Mouse (Mus musculus) embryonic facial prominence, embryonic 12.5 days (tissue): ENCODE results near the gene Nlrp6. TPM values are rescaled to one million over a fixed set of nuclear protein-coding genes. Genes with fewer than 3 reads are reported as not detected.
A peak's percentile ranks its signal among the peaks of the same experiment; 100 is the strongest.

Experiments used
- ATAC-seq: fragments of 200-750 bp; cut with Nextera tagmentation; 2 replicates; pipeline ENCODE4 v1.8.0; 2017; ENCODE audit not compliant: insufficient number of reproducible peaks, insufficient read depth, low FRiP score, low TSS enrichment
- H3K27ac ChIP-seq: fragments of 300-500 bp; sonication (generic); 2 replicates; pipeline ENCODE4 v1.5.1; 2016; ENCODE audit warnings: mild to moderate bottlenecking
- H3K27me3 ChIP-seq: fragments of 300-500 bp; sonication (generic); 2 replicates; pipeline ENCODE4 v1.6.1; 2016; ENCODE audit warnings: mild to moderate bottlenecking, moderate library complexity
- H3K36me3 ChIP-seq: fragments of 300-500 bp; sonication (generic); 2 replicates; pipeline ENCODE4 v1.6.1; 2016; ENCODE audit warnings: mild to moderate bottlenecking
- H3K4me1 ChIP-seq: fragments of 300-500 bp; sonication (generic); 2 replicates; pipeline ENCODE4 v1.6.1; 2016
- H3K4me2 ChIP-seq: fragments of 300-500 bp; sonication (generic); replicated peaks from 2 replicates; pipeline ENCODE4 v1.6.1; 2016; ENCODE audit warnings: mild to moderate bottlenecking, moderate library complexity
- H3K4me3 ChIP-seq: fragments of 300-500 bp; sonication (generic); 2 replicates; pipeline ENCODE4 v1.5.1; 2016; ENCODE audit warnings: mild to moderate bottlenecking
- H3K9ac ChIP-seq: fragments of 300-500 bp; sonication (generic); 2 replicates; pipeline ENCODE4 v1.6.1; 2016; ENCODE audit warnings: mild to moderate bottlenecking, moderate library complexity
- H3K9me3 ChIP-seq: fragments of 300-500 bp; sonication (generic); 2 replicates; pipeline ENCODE4 v1.6.1; 2016; ENCODE audit warnings: mild to moderate bottlenecking, moderate library complexity
- WGBS: fragments of 180-500 bp; shearing (Covaris S2); methylation state at CpG from one replicate; pipeline ENCODE4 v1.1.7; 2016; 5-methylcytosine and 5-hydroxymethylcytosine counted together
- polyA plus RNA-seq: library from polyadenylated mRNA; unstranded; fragments of >200 nt; fragmentation: Nextera tagmentation; extraction: Ambion mirVana; gene quantifications from 2 replicates; pipeline ENCODE4 v1.2.1, GENCODE M21; 2016

Nlrp6 gene
- polyA plus RNA-seq, 1 experiment from 2014 or later = 0.13 TPM

DNA sequence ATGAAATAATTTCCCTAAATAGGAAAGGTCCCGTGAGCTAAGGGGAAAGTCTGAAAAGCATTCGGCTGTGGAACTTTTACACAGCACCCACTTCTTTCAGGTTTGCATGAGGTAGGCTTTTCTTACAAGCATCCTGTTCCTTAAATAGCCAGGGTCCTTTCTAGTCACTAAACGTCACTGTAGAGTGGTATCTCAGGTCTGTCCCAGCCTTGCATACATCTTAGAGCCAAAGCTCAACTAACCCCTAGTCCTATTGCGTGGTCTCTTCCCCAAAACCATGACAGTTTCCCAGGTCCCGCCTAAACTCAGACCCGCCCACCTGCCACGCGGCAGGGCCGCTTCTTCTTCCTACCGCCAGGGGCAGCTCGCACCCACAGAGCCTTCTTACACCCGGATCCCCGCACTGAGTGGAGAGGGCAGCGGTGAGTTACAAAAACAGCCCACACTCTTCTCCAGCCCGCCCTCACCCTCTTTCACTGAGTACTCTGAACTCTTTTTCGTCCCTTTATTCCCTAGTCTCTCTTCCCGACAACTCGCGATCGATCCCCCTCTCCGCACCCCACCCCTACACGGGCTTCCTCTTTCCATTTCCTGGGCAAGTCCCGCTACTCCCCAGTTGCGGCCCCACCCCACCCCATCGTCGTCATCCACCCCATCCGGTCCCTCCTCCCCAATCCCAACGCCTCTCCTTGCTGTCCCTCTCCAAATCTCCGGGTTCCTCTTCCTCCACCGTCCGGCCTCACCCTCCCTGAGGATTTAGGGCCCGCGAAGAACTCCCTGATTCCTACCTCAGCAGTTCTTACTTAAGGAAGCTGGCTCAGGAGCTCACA, 20.7 kb downstream of the Nlrp6 start, which contains the start of gene Pgghg:
TSS of gene Pgghg (plus strand) at position 170 of the 830 bp plus-strand sequence.
- WGBS = 3% methylated on average over 33 of the region's 33 CpGs
- Histone ChIP-seq H3K9ac (peak within 1 kb of the TSS; percentile 57), H3K9me3 (no peaks in the 10 kb centered on the region), H3K4me2 (peak within 1 kb of the TSS; percentile 65), H3K27ac (peak within 1 kb of the TSS; percentile 82), H3K36me3 (peaks cover 15% of the 10 kb centered on the region), H3K27me3 (no peaks in the 10 kb centered on the region), H3K4me1 (peaks cover 23% of the 10 kb centered on the region), H3K4me3 (peak within 1 kb of the TSS; percentile 49)
- peak; percentile 80 for ATAC-seq

DNA sequence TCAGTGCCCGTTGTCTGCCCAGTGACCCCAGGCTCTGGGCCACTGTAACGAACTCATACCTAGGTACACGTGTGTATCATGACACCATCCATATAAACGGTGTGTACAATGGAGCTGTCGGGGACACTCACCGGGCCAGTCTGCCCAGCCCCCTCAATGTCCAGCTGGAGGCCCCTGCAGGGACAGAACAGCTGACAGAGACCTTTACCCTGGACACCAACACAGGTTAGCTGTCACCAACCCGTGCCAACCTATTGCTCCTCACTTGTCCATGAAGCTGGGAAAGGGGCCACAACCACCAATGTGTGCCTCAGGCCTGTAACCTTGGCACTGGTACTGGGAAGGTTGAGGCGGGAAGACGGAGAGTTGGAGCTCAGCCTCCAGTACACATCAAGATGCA, 21.6 kb downstream of the Nlrp6 start:
- Histone ChIP-seq H3K27ac (peak overlapping the region; percentile 82), H3K27me3 (no peaks in the 10 kb centered on the region), H3K9ac (peak overlapping the region; percentile 57), H3K4me2 (peak overlapping the region; percentile 65), H3K36me3 (peaks cover 24% of the 10 kb centered on the region), H3K4me1 (peaks cover 23% of the 10 kb centered on the region), H3K9me3 (no peaks in the 10 kb centered on the region), H3K4me3 (peak overlapping the region; percentile 49)
- 57% methylated on average over 9 of the region's 9 CpGs for WGBS
- no peak for ATAC-seq

DNA sequence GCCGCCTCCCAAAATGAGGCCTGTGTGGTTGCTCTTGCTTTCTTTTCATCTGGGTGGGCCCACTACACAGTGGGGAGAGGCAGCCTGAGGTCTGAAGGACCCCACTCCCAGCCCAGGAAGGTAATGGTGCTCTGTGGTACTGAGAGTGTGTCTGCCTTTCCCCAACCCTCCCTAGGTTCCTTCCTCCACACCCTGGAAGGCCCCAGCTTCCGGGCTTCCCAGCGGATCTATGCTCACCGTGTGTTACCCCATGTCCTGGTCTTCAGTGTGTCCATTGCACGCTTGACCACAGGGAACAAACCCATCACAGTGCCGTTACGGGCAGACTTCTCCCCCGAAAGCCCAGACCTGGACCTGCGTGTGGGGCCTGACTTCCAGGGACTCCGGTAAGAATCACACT, 22.1 kb downstream of the Nlrp6 start:
- no peak overlapping the region for H3K4me2 ChIP-seq
- no peak for ATAC-seq
- no peak overlapping the region for H3K9ac ChIP-seq
- peaks cover 29% of the 10 kb centered on the region for H3K36me3 ChIP-seq
- peaks cover 23% of the 10 kb centered on the region for H3K4me1 ChIP-seq
- no peak overlapping the region for H3K4me3 ChIP-seq
- H3K9me3 ChIP-seq = no peaks in the 10 kb centered on the region
- H3K27ac ChIP-seq = no peak overlapping the region
- H3K27me3 ChIP-seq = no peaks in the 10 kb centered on the region
- WGBS = 89% methylated on average over 10 of the region's 10 CpGs

DNA sequence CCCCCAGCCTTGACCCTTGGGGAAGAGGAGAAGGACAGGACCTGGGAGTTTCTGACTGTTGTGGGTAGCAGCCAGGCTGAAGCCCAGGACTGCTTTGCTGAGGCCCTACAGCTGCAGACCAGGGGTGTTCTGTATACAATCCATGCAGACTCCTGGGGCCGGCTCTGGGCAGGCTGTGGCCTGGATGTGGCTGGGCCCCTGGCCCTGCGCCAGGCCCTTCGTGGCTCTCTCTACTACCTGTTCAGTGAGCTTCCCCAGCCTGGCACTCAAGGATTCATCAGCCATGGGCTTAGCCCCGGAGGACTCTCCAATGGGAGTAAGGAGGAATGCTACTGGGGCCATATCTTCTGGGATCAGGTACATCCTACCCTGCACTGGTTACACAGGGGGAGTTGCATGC, 22.7 kb downstream of the Nlrp6 start:
- Histone ChIP-seq H3K4me1 (peaks cover 23% of the 10 kb centered on the region), H3K4me3 (no peak overlapping the region), H3K27ac (no peak overlapping the region), H3K4me2 (no peak overlapping the region), H3K36me3 (peaks cover 35% of the 10 kb centered on the region), H3K27me3 (no peaks in the 10 kb centered on the region), H3K9ac (peak overlapping the region; percentile 7; the same call in 1 of the 2 replicates), H3K9me3 (no peaks in the 10 kb centered on the region)
- WGBS = 88% methylated on average over 4 of the region's 4 CpGs
- no peak for ATAC-seq

DNA sequence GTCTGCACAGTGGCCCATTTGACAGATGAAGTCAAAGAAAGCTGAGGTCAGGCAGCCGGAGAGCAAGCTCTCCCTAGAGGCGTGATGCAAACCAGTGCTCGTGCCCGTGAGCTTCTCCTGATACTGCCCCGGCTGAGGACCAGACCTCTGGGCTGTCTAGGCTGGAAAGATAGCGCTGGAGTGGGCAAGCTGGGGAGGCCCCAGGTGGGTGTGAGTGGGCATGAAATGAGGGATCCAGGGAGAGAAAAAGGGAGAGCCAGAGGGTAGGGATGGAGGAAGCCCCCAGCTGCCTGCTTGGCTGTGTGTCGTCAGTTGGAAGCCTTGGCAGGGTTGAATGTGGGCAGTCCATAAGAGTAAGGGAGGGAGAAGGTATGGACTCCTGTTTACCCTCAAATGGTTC, 23.5 kb downstream of the Nlrp6 start:
- Histone ChIP-seq H3K4me1 (peaks cover 17% of the 10 kb centered on the region), H3K9ac (no peak overlapping the region), H3K9me3 (no peaks in the 10 kb centered on the region), H3K27me3 (no peaks in the 10 kb centered on the region), H3K36me3 (peaks cover 43% of the 10 kb centered on the region), H3K4me3 (no peak overlapping the region), H3K4me2 (no peak overlapping the region), H3K27ac (no peak overlapping the region)
- no peak for ATAC-seq
- 94% methylated on average over 7 of the region's 7 CpGs for WGBS

DNA sequence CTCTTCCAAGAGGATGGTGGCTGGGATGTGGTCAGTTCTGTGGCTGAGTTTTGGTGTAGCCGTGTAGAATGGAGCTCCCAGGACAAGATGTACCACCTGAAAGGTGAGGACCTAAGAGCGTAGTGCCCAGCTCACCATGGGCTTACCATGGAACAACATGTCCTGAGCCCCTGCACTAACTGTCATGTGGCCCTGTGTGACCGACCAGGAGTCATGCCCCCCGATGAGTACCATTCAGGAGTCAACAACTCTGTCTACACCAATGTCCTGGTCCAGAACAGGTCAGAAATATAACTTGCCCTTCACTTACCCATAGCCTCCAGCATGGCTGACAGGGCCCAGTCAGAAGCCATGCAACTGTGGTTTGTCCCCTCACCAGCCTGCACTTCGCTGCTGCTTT, 24.5 kb downstream of the Nlrp6 start:
- Histone ChIP-seq H3K27me3 (no peaks in the 10 kb centered on the region), H3K4me3 (no peak overlapping the region), H3K4me2 (no peak overlapping the region), H3K27ac (no peak overlapping the region), H3K4me1 (peaks cover 15% of the 10 kb centered on the region), H3K9ac (no peak overlapping the region), H3K36me3 (peaks cover 53% of the 10 kb centered on the region), H3K9me3 (no peaks in the 10 kb centered on the region)
- no peak for ATAC-seq
- 94% methylated on average over 5 of the region's 5 CpGs for WGBS

DNA sequence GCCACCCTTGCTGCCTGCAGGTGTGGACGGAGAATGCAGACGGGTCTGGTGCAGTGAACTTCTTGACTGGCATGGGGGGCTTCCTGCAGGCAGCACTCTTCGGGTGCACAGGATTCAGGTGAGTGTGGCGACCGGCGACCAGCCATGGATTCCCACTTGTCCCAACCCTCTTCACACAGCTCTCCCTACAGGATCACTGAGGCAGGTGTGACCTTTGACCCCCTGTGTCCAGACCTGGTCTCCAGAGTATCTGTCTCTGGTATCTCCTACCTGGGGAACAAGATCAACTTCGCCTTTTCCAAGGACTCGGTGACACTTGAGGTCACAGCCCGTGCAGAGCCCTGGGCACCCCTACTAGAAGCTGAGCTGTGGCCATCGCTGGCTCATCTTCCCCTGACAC, 25.6 kb downstream of the Nlrp6 start:
- no peaks in the 10 kb centered on the region for H3K27me3 ChIP-seq
- WGBS = 88% methylated on average over 10 of the region's 10 CpGs
- peaks cover 55% of the 10 kb centered on the region for H3K36me3 ChIP-seq
- H3K9ac ChIP-seq = no peak overlapping the region
- no peaks in the 10 kb centered on the region for H3K9me3 ChIP-seq
- no peak overlapping the region for H3K27ac ChIP-seq
- no peak overlapping the region for H3K4me2 ChIP-seq
- peaks cover 21% of the 10 kb centered on the region for H3K4me1 ChIP-seq
- ATAC-seq = no peak
- H3K4me3 ChIP-seq = no peak overlapping the region

DNA sequence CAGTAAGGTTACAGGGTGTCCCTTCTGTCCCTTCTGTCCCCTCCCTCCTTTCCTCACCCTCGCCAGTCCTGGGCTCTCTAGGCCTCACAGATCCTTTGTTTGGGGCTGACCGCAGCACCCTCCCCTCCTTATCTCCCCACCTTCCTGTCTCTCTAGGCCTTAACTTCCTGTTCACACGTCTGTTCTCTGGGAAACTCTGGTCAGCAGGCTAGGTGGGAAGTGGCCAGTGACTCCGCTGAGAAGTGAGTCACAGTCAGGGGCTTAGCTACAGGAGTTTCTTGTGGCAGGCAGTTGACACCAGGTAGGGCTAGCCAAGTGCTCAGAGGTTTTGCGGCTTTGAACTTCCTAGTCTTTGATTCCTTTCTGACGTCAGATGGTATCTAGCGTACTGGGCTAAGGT, 26.3 kb downstream of the Nlrp6 start:
- Histone ChIP-seq H3K27me3 (no peaks in the 10 kb centered on the region), H3K4me1 (peaks cover 26% of the 10 kb centered on the region), H3K4me2 (no peak overlapping the region), H3K9ac (no peak overlapping the region), H3K36me3 (peaks cover 55% of the 10 kb centered on the region), H3K4me3 (no peak overlapping the region), H3K9me3 (no peaks in the 10 kb centered on the region), H3K27ac (no peak overlapping the region)
- ATAC-seq = no peak
- WGBS = 69% methylated on average over 7 of the region's 7 CpGs

DNA sequence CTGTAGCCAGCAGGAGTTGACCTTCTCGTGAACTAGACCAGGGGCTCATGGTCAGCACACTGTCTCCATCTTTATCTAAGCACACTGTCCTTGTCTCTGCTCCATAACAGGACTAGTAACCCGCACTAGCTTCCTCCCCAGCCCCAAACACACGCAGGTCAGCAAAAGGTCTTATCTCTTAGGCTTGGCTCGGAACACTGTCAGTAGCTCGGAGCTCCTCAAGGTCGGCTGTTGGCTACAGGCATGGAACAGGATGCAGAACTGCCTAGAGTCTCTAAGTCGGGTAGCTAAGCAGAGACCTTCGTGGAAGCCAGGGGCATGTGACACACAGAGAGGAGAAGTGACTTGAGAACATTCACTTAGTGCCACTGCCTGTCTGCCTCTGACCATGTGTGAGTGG, 27.5 kb downstream of the Nlrp6 start:
- Histone ChIP-seq H3K27me3 (no peaks in the 10 kb centered on the region), H3K4me3 (no peak overlapping the region), H3K4me1 (peaks cover 29% of the 10 kb centered on the region), H3K36me3 (peaks cover 62% of the 10 kb centered on the region), H3K27ac (no peak overlapping the region), H3K9ac (no peak overlapping the region), H3K9me3 (no peaks in the 10 kb centered on the region), H3K4me2 (no peak overlapping the region)
- 85% methylated on average over 8 of the region's 8 CpGs for WGBS
- ATAC-seq = no peak

DNA sequence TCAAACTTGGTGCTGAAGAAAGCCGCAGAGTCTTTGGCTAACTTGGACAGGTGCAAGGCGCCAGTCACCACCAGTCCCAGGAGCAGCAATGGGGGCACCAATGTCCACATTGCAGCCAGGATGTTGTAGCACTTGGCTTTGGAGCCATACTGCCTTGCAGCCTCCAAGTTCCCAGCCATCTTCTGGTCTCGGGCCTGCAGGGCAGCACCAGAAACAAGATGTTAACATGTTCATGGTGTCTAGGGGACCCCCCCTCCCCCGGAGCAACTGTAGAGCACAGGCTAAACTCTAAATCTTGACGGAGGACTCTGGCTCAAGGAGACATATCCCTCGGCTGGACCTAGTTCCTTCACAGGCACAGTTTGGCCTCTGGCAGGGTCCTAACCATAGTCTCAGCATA, 28.6 kb downstream of the Nlrp6 start:
- Histone ChIP-seq H3K27ac (no peak overlapping the region), H3K9ac (no peak overlapping the region), H3K36me3 (peaks cover 63% of the 10 kb centered on the region), H3K4me1 (peaks cover 39% of the 10 kb centered on the region), H3K9me3 (no peaks in the 10 kb centered on the region), H3K4me2 (no peak overlapping the region), H3K27me3 (no peaks in the 10 kb centered on the region), H3K4me3 (no peak overlapping the region)
- no peak for ATAC-seq
- 85% methylated on average over 6 of the region's 6 CpGs for WGBS

DNA sequence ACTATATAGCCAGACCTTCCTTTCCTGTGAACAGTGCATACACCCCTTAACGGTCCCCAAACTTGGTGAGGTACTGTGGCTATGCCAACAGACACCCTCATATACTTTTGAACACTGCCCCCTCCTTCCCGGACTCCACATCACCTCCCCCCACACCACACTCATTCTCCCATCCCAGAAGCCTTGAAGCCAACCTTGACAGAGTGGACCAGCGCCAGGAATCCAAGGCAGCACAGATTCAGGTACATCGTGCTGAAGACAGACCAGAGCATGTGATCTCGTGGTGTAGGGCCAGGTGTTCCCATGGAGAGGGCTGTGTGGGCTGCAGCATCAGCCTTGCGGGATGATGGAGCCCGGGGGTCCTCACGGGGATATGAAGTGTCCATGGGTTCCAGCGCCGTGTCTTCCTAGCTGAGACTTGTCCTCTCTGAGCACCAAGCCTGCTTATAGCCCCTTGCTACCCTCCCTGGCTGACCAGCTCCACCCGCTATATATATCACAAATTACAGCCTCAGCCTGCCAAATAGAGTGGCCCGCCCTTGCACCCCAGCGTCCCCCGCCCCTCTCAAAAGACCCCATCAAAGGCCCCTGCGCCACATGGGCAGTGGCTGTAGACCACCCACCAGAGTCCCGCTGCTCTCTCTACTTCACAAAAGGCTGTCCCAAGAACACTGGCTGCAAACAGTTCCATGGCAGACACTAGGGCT, 29.3 kb downstream of the Nlrp6 start, which contains the start of gene Ifitm5:
TSS of gene Ifitm5 (minus strand) at position 468 of the 707 bp plus-strand sequence.
- ATAC-seq = no peak
- H3K4me1 ChIP-seq = peaks cover 45% of the 10 kb centered on the region
- 86% methylated on average over 16 of the region's 16 CpGs for WGBS
- peak within 1 kb of the TSS; percentile 46; the same call in 1 of the 2 replicates for H3K27ac ChIP-seq
- H3K27me3 ChIP-seq = no peaks in the 10 kb centered on the region
- H3K9ac ChIP-seq = no peak within 1 kb of the TSS
- no peaks in the 10 kb centered on the region for H3K9me3 ChIP-seq
- no peak within 1 kb of the TSS for H3K4me3 ChIP-seq
- no peak within 1 kb of the TSS for H3K4me2 ChIP-seq
- peaks cover 59% of the 10 kb centered on the region for H3K36me3 ChIP-seq

DNA sequence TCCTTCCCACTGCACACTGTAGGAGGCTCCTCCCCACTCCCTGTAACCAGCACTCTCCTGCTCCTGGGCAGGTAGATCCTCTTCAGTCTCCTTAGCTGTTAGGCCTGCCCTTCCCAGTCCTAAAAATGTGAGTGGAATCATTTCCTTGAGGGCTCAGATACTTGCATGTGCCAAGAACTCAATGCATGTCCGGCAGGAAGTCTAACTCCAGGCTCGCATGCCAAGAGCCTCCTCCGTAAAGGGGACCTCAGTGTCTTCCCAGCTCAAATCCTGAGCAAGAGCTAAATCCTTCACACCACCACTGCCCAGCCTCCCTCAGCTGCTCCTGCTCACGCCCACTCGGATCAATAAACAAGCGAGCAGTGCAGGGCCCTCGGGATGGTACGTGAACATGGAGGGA, 30.3 kb downstream of the Nlrp6 start:
- H3K4me1 ChIP-seq = peaks cover 46% of the 10 kb centered on the region
- 38% methylated on average over 8 of the region's 8 CpGs for WGBS
- no peaks in the 10 kb centered on the region for H3K9me3 ChIP-seq
- H3K4me3 ChIP-seq = no peak overlapping the region
- ATAC-seq = no peak
- H3K27me3 ChIP-seq = no peaks in the 10 kb centered on the region
- peak overlapping the region; percentile 46; the same call in 1 of the 2 replicates for H3K27ac ChIP-seq
- H3K9ac ChIP-seq = no peak overlapping the region
- peaks cover 51% of the 10 kb centered on the region for H3K36me3 ChIP-seq
- no peak overlapping the region for H3K4me2 ChIP-seq
